Mouse (Mus musculus): Measurements from ENCODE around the gene Mptx1. TPM values are rescaled to one million over a fixed set of nuclear protein-coding genes. Genes with fewer than 3 reads are reported as not detected.
"Not testable (repeated sequence)": the region's sequence is repeated elsewhere in the genome, so short reads cannot be mapped to it uniquely, and the experiment has no call there.

The Mptx1 gene
- not detected for polyA plus RNA-seq (2021)

GRCm38 (mm10) chr1:174330218-174330617 lies at the start of gene Mptx1:
Gene Mptx1, plus strand, starts transcription at chr1:174330518.
- in situ Hi-C loops (cut with MboI; ENCODE audit: low pct_unique_long_range_greater_than_20kb), result loop anchor here (10.0 kb wide), 1 partner anchor 1055 kb away; the partner anchor contains the start of gene Mptx2
- no peaks in the 10 kb centered on the region for H3K27me3 ChIP-seq
- no peak for ATAC-seq
- ChIA-PET CTCF (no interaction called here), POLR2A (no interaction called here)
- TF ChIP-seq CTCF (IDR thresholded peaks at IDR 0.05), result no peak
- DNase-seq (ENCODE audit: low read depth, low spot score), result no peak

GRCm38 (mm10) chr1:174303162-174303561 lies 27.2 kb upstream of the Mptx1 start:
- no peak for TF ChIP-seq CTCF (IDR thresholded peaks at IDR 0.05)
- ChIA-PET CTCF (no interaction called here), POLR2A (no interaction called here)
- ATAC-seq, result no peak
- no peaks in the 10 kb centered on the region for H3K27me3 ChIP-seq
- in situ Hi-C loops (cut with MboI; ENCODE audit: low pct_unique_long_range_greater_than_20kb), result no loop called here
- no peak for DNase-seq (ENCODE audit: low read depth, low spot score)

GRCm38 (mm10) chr1:174317308-174317707 lies 13.0 kb upstream of the Mptx1 start:
- ATAC-seq (no peak), DNase-seq (ENCODE audit: low read depth, low spot score) (no peak)
- in situ Hi-C loops (cut with MboI; ENCODE audit: low pct_unique_long_range_greater_than_20kb), result no loop called here
- no peaks in the 10 kb centered on the region for H3K27me3 ChIP-seq
- ChIA-PET CTCF (no interaction called here), POLR2A (no interaction called here)
- no peak for TF ChIP-seq CTCF (IDR thresholded peaks at IDR 0.05)

- POLR2A ChIA-PET, ATAC-seq: not testable (repeated sequence)
Measured at GRCm38 (mm10) chr1:174353636-174354035, 23.3 kb downstream of the Mptx1 start.

GRCm38 (mm10) chr1:174354640-174355039 lies 24.3 kb downstream of the Mptx1 start:
- in situ Hi-C loops (cut with MboI; ENCODE audit: low pct_unique_long_range_greater_than_20kb), result loop anchor here (10.0 kb wide), 1 partner anchor 1120 kb away; no protein-coding TSS in a partner anchor
- no peak for TF ChIP-seq CTCF (IDR thresholded peaks at IDR 0.05)
- no peaks in the 10 kb centered on the region for H3K27me3 ChIP-seq
- DNase-seq (ENCODE audit: low read depth, low spot score), result no peak
- ATAC-seq, result no peak
- ChIA-PET CTCF (no interaction called here), POLR2A (no interaction called here)

More at GRCm38 (mm10) chr1:174353636-174354035, 23.3 kb downstream of the Mptx1 start:
- H3K27me3 ChIP-seq; CTCF ChIA-PET; DNase-seq (ENCODE audit: low read depth, low spot score): not testable (repeated sequence)
- in situ Hi-C loops (cut with MboI; ENCODE audit: low pct_unique_long_range_greater_than_20kb), result loop anchor here (10.0 kb wide), 1 partner anchor 1119 kb away; no protein-coding TSS in a partner anchor

- no peak for TF ChIP-seq CTCF (IDR thresholded peaks at IDR 0.05)
- CTCF ChIA-PET, result no interaction called here
- POLR2A ChIA-PET, result no interaction called here
- ATAC-seq, result no peak
- H3K27me3 ChIP-seq, result no peaks in the 10 kb centered on the region
- in situ Hi-C loops (cut with MboI; ENCODE audit: low pct_unique_long_range_greater_than_20kb), result no loop called here
- no peak for DNase-seq (ENCODE audit: low read depth, low spot score)
Measured at GRCm38 (mm10) chr1:174364882-174365451, 34.6 kb downstream of the Mptx1 start, which contains the start of gene Olfr417. Gene Olfr417, plus strand, starts transcription at chr1:174365122.

- CTCF ChIA-PET, result no interaction called here
- POLR2A ChIA-PET, result no interaction called here
- H3K27me3 ChIP-seq, result no peaks in the 10 kb centered on the region
- ATAC-seq (no peak), DNase-seq (ENCODE audit: low read depth, low spot score) (no peak)
- no peak for TF ChIP-seq CTCF (IDR thresholded peaks at IDR 0.05)
- in situ Hi-C loops (cut with MboI; ENCODE audit: low pct_unique_long_range_greater_than_20kb), result no loop called here
Measured at GRCm38 (mm10) chr1:174373799-174374198, 43.5 kb downstream of the Mptx1 start.

Other genes with a start within 250 kb of the Mptx1 start
- gene Olfr429, start 246.2 kb upstream of the Mptx1 start, polyA plus RNA-seq (2021), result not detected
- gene Olfr427, start 233.6 kb upstream of the Mptx1 start, polyA plus RNA-seq (2021), result not detected
- not detected for gene Olfr231, start 209.4 kb upstream of the Mptx1 start, polyA plus RNA-seq (2021)
- not detected for gene Olfr424, start 199.0 kb upstream of the Mptx1 start, polyA plus RNA-seq (2021)
- gene Olfr420, start 174.9 kb upstream of the Mptx1 start, polyA plus RNA-seq (2021), result not detected
- not detected for gene Spta1, start 157.7 kb upstream of the Mptx1 start, polyA plus RNA-seq (2021)
- not detected for gene Olfr419, start 78.5 kb upstream of the Mptx1 start, polyA plus RNA-seq (2021)
- not detected for gene Olfr417, start 34.6 kb downstream of the Mptx1 start, polyA plus RNA-seq (2021)
- not detected for gene Olfr248, start 60.5 kb downstream of the Mptx1 start, polyA plus RNA-seq (2021)
- gene Olfr414, start 93.5 kb downstream of the Mptx1 start, polyA plus RNA-seq (2021), result not detected
- gene Olfr220, start 111.6 kb downstream of the Mptx1 start, polyA plus RNA-seq (2021), result not detected
- gene Fmn2, start 171.3 kb downstream of the Mptx1 start, polyA plus RNA-seq (2021), result not detected